Mouse (Mus musculus) kidney, embryonic 16.5 days (tissue): ENCODE data around the gene Dlg3. TPM values are rescaled to one million over a fixed set of nuclear protein-coding genes. Genes with fewer than 3 reads are reported as not detected.
A peak's percentile ranks its signal among the peaks of the same experiment; 100 is the strongest.

Experiments
- ATAC-seq: fragments of 200-750 bp; cut with Nextera tagmentation; 2 replicates; pipeline ENCODE4 v1.8.0; 2017; ENCODE audit warnings: moderate TSS enrichment; ENCODE audit not compliant: low FRiP score, low TSS enrichment
- H3K27ac ChIP-seq: fragments of 300-500 bp; sonication (generic); 2 replicates; pipeline ENCODE4 v1.5.1; 2014; ENCODE audit warnings: low read length
- H3K27me3 ChIP-seq: fragments of 300-500 bp; sonication (generic); 2 replicates; pipeline ENCODE4 v1.6.1; 2014; ENCODE audit warnings: low read length, control low read depth, mixed read lengths; ENCODE audit not compliant: insufficient read depth
- H3K36me3 ChIP-seq: fragments of 300-500 bp; sonication (generic); 2 replicates; pipeline ENCODE4 v1.6.1; 2014; ENCODE audit warnings: low read length, control low read depth, mixed read lengths; ENCODE audit not compliant: insufficient read depth
- H3K4me1 ChIP-seq: fragments of 300-500 bp; sonication (generic); 2 replicates; pipeline ENCODE4 v1.6.1; 2014; ENCODE audit warnings: low read length, control low read depth, mixed read lengths; ENCODE audit not compliant: insufficient read depth
- H3K4me2 ChIP-seq: fragments of 300-500 bp; sonication (generic); replicated peaks from 2 replicates; pipeline ENCODE4 v1.6.1; 2014; ENCODE audit warnings: low read depth, low read length
- H3K4me3 ChIP-seq: fragments of 300-500 bp; sonication (generic); 2 replicates; pipeline ENCODE4 v1.5.1; 2014; ENCODE audit warnings: mild to moderate bottlenecking, low read length
- H3K9ac ChIP-seq: fragments of 300-500 bp; sonication (generic); replicated peaks from 2 replicates; pipeline ENCODE4 v1.6.1; 2014; ENCODE audit warnings: low read length
- H3K9me3 ChIP-seq: fragments of 300-500 bp; sonication (generic); 2 replicates; pipeline ENCODE4 v1.6.1; 2016; ENCODE audit warnings: low read length, control low read depth
- WGBS: fragments of 180-500 bp; shearing (Covaris S2); extraction: QIAGEN DNeasy Blood & Tissue Kit; methylation state at CpG from one replicate; pipeline ENCODE4 v1.1.7; 2014; 5-methylcytosine and 5-hydroxymethylcytosine counted together
- polyA plus RNA-seq: library from polyadenylated mRNA; unstranded; fragments of >200 nt; fragmentation: Nextera tagmentation; extraction: Ambion mirVana; gene quantifications from 2 replicates; pipeline ENCODE4 v1.2.1, GENCODE M21; 2015

Gene Dlg3
- polyA plus RNA-seq: 6.7 and 9.1 TPM in 2 replicates

- ATAC-seq: peak; percentile 78
- Histone ChIP-seq H3K4me2 (peak within 1 kb of the TSS; percentile 72), H3K4me3 (peak within 1 kb of the TSS; percentile 48), H3K27me3 (peaks cover 7% of the 10 kb centered on the region; the same call in 1 of the 2 replicates), H3K4me1 (0 out of 2 replicates have a peak, but pooled peaks cover 5% of the 10 kb centered on the region), H3K9me3 (no peaks in the 10 kb centered on the region), H3K36me3 (no peaks in the 10 kb centered on the region), H3K9ac (no peak within 1 kb of the TSS), H3K27ac (no peak within 1 kb of the TSS)
- 20% methylated on average over 26 of the region's 26 CpGs for WGBS
Measured at GRCm38 (mm10) chrX:100767181-100767884, at the start of gene Dlg3. Gene Dlg3 (plus strand): TSS chrX:100767722.

- WGBS: 31% methylated on average over 1 of the region's 1 CpGs
- Histone ChIP-seq H3K4me1 (0 out of 2 replicates have a peak, but pooled peaks cover 12% of the 10 kb centered on the region), H3K4me3 (no peak overlapping the region), H3K9ac (no peak overlapping the region), H3K4me2 (no peak overlapping the region), H3K27me3 (peaks cover 11% of the 10 kb centered on the region; the same call in 1 of the 2 replicates), H3K27ac (no peak overlapping the region), H3K9me3 (no peaks in the 10 kb centered on the region), H3K36me3 (peaks cover 16% of the 10 kb centered on the region; the same call in 1 of the 2 replicates)
- no peak; the same call in 1 of the 2 replicates for ATAC-seq
Measured at GRCm38 (mm10) chrX:100728947-100729346, 38.6 kb upstream of the Dlg3 start.

GRCm38 (mm10) chrX:100729665-100730188 lies 37.8 kb upstream of the Dlg3 start, which contains the start of gene Gdpd2:
Gene Gdpd2 (plus strand): TSS chrX:100729873.
- peak within 1 kb of the TSS; percentile 15; the same call in 1 of the 2 replicates for H3K4me3 ChIP-seq
- peak; percentile 91 for ATAC-seq
- H3K9me3 ChIP-seq: no peaks in the 10 kb centered on the region
- 0 out of 2 replicates have a peak, but pooled peaks cover 12% of the 10 kb centered on the region for H3K4me1 ChIP-seq
- no peak within 1 kb of the TSS for H3K27ac ChIP-seq
- H3K9ac ChIP-seq: no peak within 1 kb of the TSS
- H3K27me3 ChIP-seq: peaks cover 15% of the 10 kb centered on the region; the same call in 1 of the 2 replicates
- H3K4me2 ChIP-seq: peak within 1 kb of the TSS; percentile 35
- 15% methylated on average over 8 of the region's 8 CpGs for WGBS
- H3K36me3 ChIP-seq: peaks cover 16% of the 10 kb centered on the region; the same call in 1 of the 2 replicates

- H3K4me3 ChIP-seq: peak overlapping the region; percentile 15; the same call in 1 of the 2 replicates
- H3K4me1 ChIP-seq: 0 out of 2 replicates have a peak, but pooled peaks cover 12% of the 10 kb centered on the region
- no peak overlapping the region for H3K27ac ChIP-seq
- peaks cover 16% of the 10 kb centered on the region; the same call in 1 of the 2 replicates for H3K27me3 ChIP-seq
- H3K9ac ChIP-seq: no peak overlapping the region
- H3K36me3 ChIP-seq: peaks cover 16% of the 10 kb centered on the region; the same call in 1 of the 2 replicates
- no peaks in the 10 kb centered on the region for H3K9me3 ChIP-seq
- peak overlapping the region; percentile 35 for H3K4me2 ChIP-seq
- no peak for ATAC-seq
- 31% methylated on average over 8 of the region's 8 CpGs for WGBS
Measured at GRCm38 (mm10) chrX:100730266-100730665, 37.3 kb upstream of the Dlg3 start.

- 68% methylated on average over 7 of the region's 7 CpGs for WGBS
- ATAC-seq: no peak
- Histone ChIP-seq H3K9me3 (no peaks in the 10 kb centered on the region), H3K27me3 (peaks cover 30% of the 10 kb centered on the region), H3K4me1 (0 out of 2 replicates have a peak, but pooled peaks cover 9% of the 10 kb centered on the region), H3K4me3 (no peak overlapping the region), H3K9ac (no peak overlapping the region), H3K27ac (no peak overlapping the region), H3K4me2 (no peak overlapping the region), H3K36me3 (no peaks in the 10 kb centered on the region)
Measured at GRCm38 (mm10) chrX:100734359-100734758, 33.2 kb upstream of the Dlg3 start.

GRCm38 (mm10) chrX:100738918-100739317 lies 28.6 kb upstream of the Dlg3 start:
- Histone ChIP-seq H3K4me3 (peak overlapping the region; percentile 39), H3K27ac (no peak overlapping the region), H3K36me3 (no peaks in the 10 kb centered on the region), H3K4me2 (peak overlapping the region; percentile 57), H3K9ac (no peak overlapping the region), H3K27me3 (peaks cover 22% of the 10 kb centered on the region), H3K9me3 (no peaks in the 10 kb centered on the region), H3K4me1 (no peaks in the 10 kb centered on the region)
- WGBS: 30% methylated on average over 14 of the region's 14 CpGs
- ATAC-seq: peak; percentile 63; the same call in 1 of the 2 replicates

GRCm38 (mm10) chrX:100739443-100739842 lies 28.1 kb upstream of the Dlg3 start:
- Histone ChIP-seq H3K36me3 (no peaks in the 10 kb centered on the region), H3K9ac (no peak overlapping the region)
- 39% methylated on average over 10 of the region's 10 CpGs for WGBS

GRCm38 (mm10) chrX:100740785-100741184 lies 26.7 kb upstream of the Dlg3 start:
- H3K4me2 ChIP-seq: no peak overlapping the region
- no peaks in the 10 kb centered on the region for H3K9me3 ChIP-seq
- 71% methylated on average over 6 of the region's 6 CpGs for WGBS
- peaks cover 16% of the 10 kb centered on the region for H3K27me3 ChIP-seq
- no peak overlapping the region for H3K4me3 ChIP-seq
- H3K4me1 ChIP-seq: no peaks in the 10 kb centered on the region
- H3K9ac ChIP-seq: no peak overlapping the region
- no peak for ATAC-seq
- H3K36me3 ChIP-seq: no peaks in the 10 kb centered on the region
- H3K27ac ChIP-seq: no peak overlapping the region

More at GRCm38 (mm10) chrX:100739443-100739842, 28.1 kb upstream of the Dlg3 start:
- ATAC-seq: peak; percentile 54; the same call in 1 of the 2 replicates
- H3K4me1 ChIP-seq: no peaks in the 10 kb centered on the region
- H3K4me3 ChIP-seq: peak overlapping the region; percentile 39
- H3K4me2 ChIP-seq: peak overlapping the region; percentile 57
- H3K27ac ChIP-seq: no peak overlapping the region
- no peaks in the 10 kb centered on the region for H3K9me3 ChIP-seq
- peaks cover 21% of the 10 kb centered on the region for H3K27me3 ChIP-seq

GRCm38 (mm10) chrX:100741940-100742339 lies 25.6 kb upstream of the Dlg3 start:
- no peak for ATAC-seq
- 11% methylated on average over 10 of the region's 10 CpGs for whole genome bisulfite sequencing
- Histone ChIP-seq H3K9me3 (no peaks in the 10 kb centered on the region), H3K9ac (no peak overlapping the region), H3K4me3 (no peak overlapping the region), H3K4me1 (no peaks in the 10 kb centered on the region), H3K4me2 (no peak overlapping the region), H3K27ac (no peak overlapping the region), H3K27me3 (peaks cover 10% of the 10 kb centered on the region), H3K36me3 (no peaks in the 10 kb centered on the region)
